Mouse (Mus musculus) MN1 (cell line): ENCODE results near the gene Espl1.

Experiments used
- DNase-seq: peaks from one replicate; pipeline ENCODE4 v3.0.0-alpha.2; 2016; ENCODE audit warnings: low spot score

Gene Espl1

GRCm38 (mm10) chr15:102273982-102274716, 21.9 kb upstream of the Espl1 start:
- no peak for DNase-seq

GRCm38 (mm10) chr15:102278726-102279091, 17.4 kb upstream of the Espl1 start:
- DNase-seq: no peak

GRCm38 (mm10) chr15:102279092-102279782, 16.8 kb upstream of the Espl1 start, which contains the start of gene Mfsd5:
Mfsd5 (plus strand) TSS chr15:102279454.
- peak; percentile 97 for DNase-seq

GRCm38 (mm10) chr15:102279783-102280520, 16.1 kb upstream of the Espl1 start:
- no peak for DNase-seq

GRCm38 (mm10) chr15:102280623-102281022, 15.4 kb upstream of the Espl1 start:
- DNase-seq: no peak

GRCm38 (mm10) chr15:102282463-102283292, 13.4 kb upstream of the Espl1 start:
- no peak for DNase-seq

GRCm38 (mm10) chr15:102283648-102284047, 12.4 kb upstream of the Espl1 start:
- DNase-seq: no peak

- DNase-seq: peak; percentile 79
Observed at GRCm38 (mm10) chr15:102287395-102287794, 8.7 kb upstream of the Espl1 start.

- DNase-seq: peak; percentile 23
Observed at GRCm38 (mm10) chr15:102296368-102297006, 421 bp downstream of the Espl1 start.

- peak; percentile 80 for DNase-seq
Observed at GRCm38 (mm10) chr15:102302542-102302941, 6.5 kb downstream of the Espl1 start.

GRCm38 (mm10) chr15:102308717-102309116, 12.7 kb downstream of the Espl1 start:
- DNase-seq: no peak

GRCm38 (mm10) chr15:102310074-102310845, 14.2 kb downstream of the Espl1 start:
- peak; percentile 92 for DNase-seq

GRCm38 (mm10) chr15:102311489-102311888, 15.4 kb downstream of the Espl1 start:
- no peak for DNase-seq

- DNase-seq: peak; percentile 38
Observed at GRCm38 (mm10) chr15:102315292-102315691, 19.2 kb downstream of the Espl1 start.

GRCm38 (mm10) chr15:102316263-102316662, 20.2 kb downstream of the Espl1 start:
- peak; percentile 80 for DNase-seq

GRCm38 (mm10) chr15:102324654-102325473, 28.8 kb downstream of the Espl1 start:
- DNase-seq: no peak

GRCm38 (mm10) chr15:102326022-102326576, 30.0 kb downstream of the Espl1 start, which contains the start of gene Pfdn5:
Pfdn5 (plus strand) TSS chr15:102326116.
- DNase-seq: peak; percentile 91

GRCm38 (mm10) chr15:102326892-102327291, 30.8 kb downstream of the Espl1 start:
- DNase-seq: no peak

- peak; percentile 76 for DNase-seq
Observed at GRCm38 (mm10) chr15:102331610-102332015, 35.5 kb downstream of the Espl1 start, which contains the start of gene Myg1. Myg1 (plus strand) TSS chr15:102331709.
